Mouse (Mus musculus): ENCODE data around the gene Zbtb11. TPM values are rescaled to one million over a fixed set of nuclear protein-coding genes. Genes with fewer than 3 reads are reported as not detected.

Gene Zbtb11
- total and polyA plus RNA-seq, 2 experiments: 2.8 to 8.6 TPM

GRCm38 (mm10) chr16:55990311-55990710, 16.6 kb downstream of the Zbtb11 start:
- H3K9ac ChIP-seq (ENCODE audit: low read depth, low read length): no peak overlapping the region
- no peaks in the 10 kb centered on the region for H3K4me1 ChIP-seq (ENCODE audit: control insufficient read depth, insufficient read depth, low read length)
- WGBS: 58% methylated on average over 4 of the region's 4 CpGs
- peak; percentile 80 for DNase-seq (ENCODE audit: extremely low read depth, low read depth, low spot score)
- peaks cover 29% of the 10 kb centered on the region for H3K36me3 ChIP-seq (ENCODE audit: control insufficient read depth, insufficient read depth, low read length)
- no peak overlapping the region for H3K27ac ChIP-seq (replicated peaks; ENCODE audit: insufficient read depth, low read depth, low read length)
- H3K27me3 ChIP-seq (ENCODE audit: control insufficient read depth, insufficient read depth, low read length): no peaks in the 10 kb centered on the region
- TF ChIP-seq POLR2A (IDR thresholded peaks at IDR 0.05; ENCODE audit: extremely low read depth, insufficient read depth, low read length) (no peak), CTCF (IDR thresholded peaks at IDR 0.05; ENCODE audit: low read depth, low read length) (no peak)
- H3K79me2 ChIP-seq (ENCODE audit: control insufficient read depth, insufficient read depth, low read length): peaks cover 10% of the 10 kb centered on the region; the same call in 1 of the 2 replicates
- H3K4me3 ChIP-seq (ENCODE audit: insufficient read depth, low read depth, low read length): no peak overlapping the region

GRCm38 (mm10) chr16:55994235-55994634, 20.6 kb downstream of the Zbtb11 start:
- H3K27me3 ChIP-seq (ENCODE audit: control insufficient read depth, insufficient read depth, low read length): no peaks in the 10 kb centered on the region
- peaks cover 37% of the 10 kb centered on the region for H3K36me3 ChIP-seq (ENCODE audit: control insufficient read depth, insufficient read depth, low read length)
- no peaks in the 10 kb centered on the region for H3K4me1 ChIP-seq (ENCODE audit: control insufficient read depth, insufficient read depth, low read length)
- TF ChIP-seq POLR2A (IDR thresholded peaks at IDR 0.05; ENCODE audit: extremely low read depth, insufficient read depth, low read length) (no peak), CTCF (IDR thresholded peaks at IDR 0.05; ENCODE audit: low read depth, low read length) (no peak)
- H3K27ac ChIP-seq (replicated peaks; ENCODE audit: insufficient read depth, low read depth, low read length): no peak overlapping the region
- no peak overlapping the region for H3K9ac ChIP-seq (ENCODE audit: low read depth, low read length)
- 72% methylated on average over 2 of the region's 2 CpGs for WGBS
- H3K4me3 ChIP-seq (ENCODE audit: insufficient read depth, low read depth, low read length): no peak overlapping the region
- no peak for DNase-seq (ENCODE audit: extremely low read depth, low read depth, low spot score)
- H3K79me2 ChIP-seq (ENCODE audit: control insufficient read depth, insufficient read depth, low read length): peaks cover 6% of the 10 kb centered on the region; the same call in 1 of the 2 replicates

DNA sequence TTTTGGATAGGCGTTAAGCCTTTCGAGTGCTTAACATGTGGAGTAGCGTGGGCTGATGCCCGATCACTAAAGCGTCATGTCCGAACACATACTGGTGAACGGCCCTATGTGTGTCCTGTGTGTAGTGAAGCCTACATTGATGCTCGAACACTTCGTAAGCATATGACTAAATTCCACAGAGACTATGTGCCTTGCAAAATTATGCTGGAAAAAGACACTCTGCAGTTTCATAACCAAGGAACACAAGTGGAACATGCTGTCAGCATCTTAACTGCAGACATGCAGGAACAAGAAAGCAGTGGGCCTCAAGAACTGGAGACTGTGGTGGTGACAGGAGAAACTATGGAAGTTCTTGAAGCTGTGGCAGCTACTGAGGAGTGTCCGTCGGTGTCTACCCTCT, 33.1 kb downstream of the Zbtb11 start:
- WGBS: 93% methylated on average over 11 of the region's 11 CpGs
- no peak for TF ChIP-seq POLR2A (IDR thresholded peaks at IDR 0.05; ENCODE audit: extremely low read depth, insufficient read depth, low read length)
- TF ChIP-seq CTCF (IDR thresholded peaks at IDR 0.05; ENCODE audit: low read depth, low read length): no peak
- Histone ChIP-seq H3K4me3 (ENCODE audit: insufficient read depth, low read depth, low read length) (no peak overlapping the region), H3K79me2 (ENCODE audit: control insufficient read depth, insufficient read depth, low read length) (peaks cover 4% of the 10 kb centered on the region; the same call in 1 of the 2 replicates), H3K27ac (replicated peaks; ENCODE audit: insufficient read depth, low read depth, low read length) (no peak overlapping the region), H3K4me1 (ENCODE audit: control insufficient read depth, insufficient read depth, low read length) (no peaks in the 10 kb centered on the region), H3K9ac (ENCODE audit: low read depth, low read length) (no peak overlapping the region), H3K27me3 (ENCODE audit: control insufficient read depth, insufficient read depth, low read length) (no peaks in the 10 kb centered on the region), H3K36me3 (ENCODE audit: control insufficient read depth, insufficient read depth, low read length) (peaks cover 48% of the 10 kb centered on the region)
- no peak for DNase-seq (ENCODE audit: extremely low read depth, low read depth, low spot score)

- peaks cover 37% of the 10 kb centered on the region for H3K36me3 ChIP-seq (ENCODE audit: control insufficient read depth, insufficient read depth, low read length)
- H3K27me3 ChIP-seq (ENCODE audit: control insufficient read depth, insufficient read depth, low read length): no peaks in the 10 kb centered on the region
These were observed 35.2 kb downstream of the Zbtb11 start for GRCm38 (mm10) chr16:56008862-56009261.

DNA sequence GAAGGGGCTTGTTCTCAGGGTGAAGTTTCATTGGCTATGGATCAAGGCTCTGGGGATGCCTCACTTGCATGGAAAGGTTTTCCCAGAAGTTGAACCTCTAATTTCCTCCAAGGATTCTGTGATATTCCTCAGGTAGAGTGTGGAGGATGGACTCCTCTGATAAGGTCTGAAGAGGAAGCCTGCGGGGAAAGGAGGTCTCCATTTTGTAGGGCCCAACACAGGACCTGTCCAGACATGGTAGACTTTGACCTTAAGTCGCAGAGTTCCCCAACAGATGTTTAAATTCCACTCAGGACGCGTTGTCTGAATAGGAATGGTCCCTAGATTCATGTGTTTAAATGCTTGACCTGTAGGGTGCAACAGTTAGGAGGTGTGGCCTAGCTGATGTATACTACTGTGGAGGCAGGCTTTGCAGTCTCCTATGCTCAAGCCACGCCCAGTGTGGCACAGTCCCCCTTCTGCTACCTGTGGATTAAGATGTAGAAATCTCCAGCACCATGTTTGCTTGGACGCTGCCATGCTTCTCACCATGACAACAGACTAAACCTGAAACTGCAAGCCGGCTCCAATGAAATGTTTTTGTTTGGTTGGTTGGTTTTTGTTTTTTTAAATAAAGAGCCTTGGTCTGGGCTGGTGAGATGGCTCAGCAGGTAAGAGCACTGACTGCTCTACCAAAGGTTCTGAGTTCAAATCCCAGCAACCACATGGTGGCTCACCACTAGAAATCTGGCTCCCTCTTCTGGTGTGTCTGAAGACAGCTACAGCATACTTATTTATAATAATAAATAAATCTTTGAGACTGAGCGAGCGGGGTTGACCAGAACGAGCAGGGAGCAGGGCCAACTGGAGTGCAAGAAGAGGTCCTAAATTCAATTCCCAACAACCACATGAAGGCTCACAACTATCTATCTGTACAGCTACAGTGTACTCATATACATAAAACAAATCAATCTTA, 39.4 kb downstream of the Zbtb11 start:
- DNase-seq (ENCODE audit: extremely low read depth, low read depth, low spot score): no peak
- Histone ChIP-seq H3K27ac (replicated peaks; ENCODE audit: insufficient read depth, low read depth, low read length) (no peak overlapping the region), H3K36me3 (ENCODE audit: control insufficient read depth, insufficient read depth, low read length) (peaks cover 22% of the 10 kb centered on the region), H3K4me3 (ENCODE audit: insufficient read depth, low read depth, low read length) (no peak overlapping the region), H3K27me3 (ENCODE audit: control insufficient read depth, insufficient read depth, low read length) (no peaks in the 10 kb centered on the region), H3K79me2 (ENCODE audit: control insufficient read depth, insufficient read depth, low read length) (no peaks in the 10 kb centered on the region), H3K9ac (ENCODE audit: low read depth, low read length) (no peak overlapping the region), H3K4me1 (ENCODE audit: control insufficient read depth, insufficient read depth, low read length) (no peaks in the 10 kb centered on the region)
- no peak for TF ChIP-seq CTCF (IDR thresholded peaks at IDR 0.05; ENCODE audit: low read depth, low read length)
- TF ChIP-seq POLR2A (IDR thresholded peaks at IDR 0.05; ENCODE audit: extremely low read depth, insufficient read depth, low read length): no peak
- 88% methylated on average over 10 of the region's 10 CpGs for whole genome bisulfite sequencing

More at GRCm38 (mm10) chr16:56008862-56009261, 35.2 kb downstream of the Zbtb11 start:
- no peak for DNase-seq (ENCODE audit: extremely low read depth, low read depth, low spot score)
- no peak overlapping the region for H3K27ac ChIP-seq (replicated peaks; ENCODE audit: insufficient read depth, low read depth, low read length)
- no peak overlapping the region for H3K4me3 ChIP-seq (ENCODE audit: insufficient read depth, low read depth, low read length)
- H3K79me2 ChIP-seq (ENCODE audit: control insufficient read depth, insufficient read depth, low read length): peaks cover 4% of the 10 kb centered on the region; the same call in 1 of the 2 replicates
- H3K4me1 ChIP-seq (ENCODE audit: control insufficient read depth, insufficient read depth, low read length): no peaks in the 10 kb centered on the region
- WGBS: 96% methylated on average over 1 of the region's 1 CpGs
- H3K9ac ChIP-seq (ENCODE audit: low read depth, low read length): no peak overlapping the region
- TF ChIP-seq POLR2A (IDR thresholded peaks at IDR 0.05; ENCODE audit: extremely low read depth, insufficient read depth, low read length): no peak
- TF ChIP-seq CTCF (IDR thresholded peaks at IDR 0.05; ENCODE audit: low read depth, low read length): no peak

DNA sequence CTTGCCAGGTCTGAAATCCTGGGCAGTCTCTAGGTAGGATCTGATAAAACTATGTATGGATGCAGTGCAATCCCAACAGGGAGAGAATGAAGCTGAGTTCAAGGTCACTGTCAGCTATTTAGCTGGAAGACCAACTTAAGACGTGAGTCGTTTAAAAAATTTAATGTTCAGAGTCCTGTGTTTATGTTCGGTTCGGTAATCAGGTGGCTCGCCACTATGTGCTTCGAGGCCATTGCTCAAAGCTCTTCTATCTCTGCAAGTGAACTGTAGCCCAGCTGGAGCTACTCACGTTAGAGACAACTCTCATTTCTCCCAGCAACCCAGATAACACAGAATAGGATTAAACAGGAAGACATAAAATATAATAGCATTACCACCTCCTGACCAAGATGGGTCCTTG, 40.4 kb downstream of the Zbtb11 start:
- Histone ChIP-seq H3K79me2 (ENCODE audit: control insufficient read depth, insufficient read depth, low read length) (no peaks in the 10 kb centered on the region), H3K4me3 (ENCODE audit: insufficient read depth, low read depth, low read length) (no peak overlapping the region), H3K4me1 (ENCODE audit: control insufficient read depth, insufficient read depth, low read length) (no peaks in the 10 kb centered on the region), H3K36me3 (ENCODE audit: control insufficient read depth, insufficient read depth, low read length) (peaks cover 28% of the 10 kb centered on the region), H3K27ac (replicated peaks; ENCODE audit: insufficient read depth, low read depth, low read length) (no peak overlapping the region), H3K9ac (ENCODE audit: low read depth, low read length) (no peak overlapping the region), H3K27me3 (ENCODE audit: control insufficient read depth, insufficient read depth, low read length) (no peaks in the 10 kb centered on the region)
- TF ChIP-seq POLR2A (IDR thresholded peaks at IDR 0.05; ENCODE audit: extremely low read depth, insufficient read depth, low read length) (no peak), CTCF (IDR thresholded peaks at IDR 0.05; ENCODE audit: low read depth, low read length) (no peak)
- WGBS: 84% methylated on average over 7 of the region's 7 CpGs
- no peak for DNase-seq (ENCODE audit: extremely low read depth, low read depth, low spot score)

Data from liver, adult 2 months (tissue).